In genomic region chr8:12877126-12877525, GRCm38 (mm10) we compare ENCODE assay signal across 25 mouse cellular contexts. TPM values are rescaled to one million over a fixed set of nuclear protein-coding genes. Genes with fewer than 3 reads are reported as not detected.
A peak's percentile ranks its signal among the peaks of the same experiment; 100 is the strongest.
DNase-seq lines count a peak whose midpoint lies in the region; ATAC-seq and TF ChIP-seq lines count a peak whose summit lies in the region.
"Had no signal": no experiment of that assay in that cellular context is flagged by ENCODE, and none has a peak within 500 bp of the region (broad histone marks: within the 10 kb centered on the region; RNA-seq: fewer than 3 reads in every experiment).

No protein-coding gene starts in this region.

- H3K4me2 ChIP-seq in kidney, embryonic 16.5 days (replicated peaks; ENCODE audit: low read depth, low read length): no peak overlapping the region
- no peak overlapping the region for H3K4me2 ChIP-seq in kidney, embryonic 14.5 days (replicated peaks; ENCODE audit: low read depth, low read length)
- no peak overlapping the region for H3K4me2 ChIP-seq in midbrain, embryonic 14.5 days (ENCODE audit: low read length)
- H3K4me2 ChIP-seq in intestine, embryonic 16.5 days (ENCODE audit: low read depth, low read length): no peak overlapping the region
- H3K4me2 ChIP-seq: embryonic facial prominence, embryonic 12.5 days; forebrain, embryonic 15.5 days had no signal

- no peak overlapping the region for H3K9ac ChIP-seq in kidney, embryonic 16.5 days (replicated peaks; ENCODE audit: low read length)
- H3K9ac ChIP-seq in kidney, embryonic 14.5 days (ENCODE audit: low read depth, low read length): no peak overlapping the region
- no peak overlapping the region for H3K9ac ChIP-seq in midbrain, embryonic 14.5 days (replicated peaks; ENCODE audit: low read length)
- no peak overlapping the region for H3K9ac ChIP-seq in intestine, embryonic 16.5 days (ENCODE audit: low read depth, low read length)
- H3K9ac ChIP-seq: embryonic facial prominence, embryonic 12.5 days; forebrain, embryonic 13.5 days; forebrain, embryonic 15.5 days; forebrain, postnatal 0 days had no signal

- TF ChIP-seq POLR2A in bone marrow, adult 2 months (IDR thresholded peaks at IDR 0.05; ENCODE audit: borderline replicate concordance, control insufficient read depth, low read depth, low read length): no peak

- WGBS in kidney, embryonic 16.5 days: 48% methylated on average over 6 of the region's 6 CpGs
- 58% methylated on average over 6 of the region's 6 CpGs for WGBS in kidney, embryonic 14.5 days
- 88% methylated on average over 6 of the region's 6 CpGs for WGBS in midbrain, embryonic 10.5 days
- WGBS in midbrain, embryonic 14.5 days: 88% methylated on average over 6 of the region's 6 CpGs
- WGBS in bone marrow, adult 2 months: 41% methylated on average over 6 of the region's 6 CpGs
- WGBS in intestine, embryonic 16.5 days: 77% methylated on average over 6 of the region's 6 CpGs

- H3K36me3 ChIP-seq in kidney, embryonic 16.5 days (ENCODE audit: insufficient read depth, low read length): peaks cover 4% of the 10 kb centered on the region; the same call in 1 of the 2 replicates
- H3K36me3 ChIP-seq in kidney, embryonic 14.5 days (ENCODE audit: control insufficient read depth, insufficient read depth, low read length): no peaks in the 10 kb centered on the region
- H3K36me3 ChIP-seq in midbrain, embryonic 10.5 days: peaks cover 25% of the 10 kb centered on the region
- peaks cover 5% of the 10 kb centered on the region; the same call in 1 of the 2 replicates for H3K36me3 ChIP-seq in midbrain, embryonic 14.5 days (ENCODE audit: control insufficient read depth, insufficient read depth, low read length)
- no peaks in the 10 kb centered on the region for H3K36me3 ChIP-seq in intestine, embryonic 16.5 days (ENCODE audit: control insufficient read depth, insufficient read depth, low read length)
- H3K36me3 ChIP-seq: embryonic facial prominence, embryonic 12.5 days; G1E had no signal

- peak overlapping the region; percentile 53; the same call in 1 of the 2 replicates for H3K27ac ChIP-seq in kidney, embryonic 16.5 days (ENCODE audit: low read length)
- no peak overlapping the region for H3K27ac ChIP-seq in kidney, embryonic 14.5 days (ENCODE audit: low read depth, low read length)
- peak overlapping the region; percentile 57 for H3K27ac ChIP-seq in midbrain, embryonic 10.5 days (replicated peaks)
- H3K27ac ChIP-seq in midbrain, embryonic 14.5 days (replicated peaks; ENCODE audit: low read depth, low read length): no peak overlapping the region
- peak overlapping the region; percentile 23; the same call in 1 of the 2 replicates for H3K27ac ChIP-seq in bone marrow, adult 2 months (ENCODE audit: control insufficient read depth, insufficient read depth, low read depth, low read length, poor library complexity)
- no peak overlapping the region for H3K27ac ChIP-seq in intestine, embryonic 16.5 days (ENCODE audit: low read length)
- H3K27ac ChIP-seq: embryonic facial prominence, embryonic 10.5 days; embryonic facial prominence, embryonic 12.5 days; forebrain, embryonic 13.5 days; forebrain, embryonic 15.5 days had no signal

- TF ChIP-seq CTCF in bone marrow, adult 2 months (IDR thresholded peaks at IDR 0.05; ENCODE audit: control insufficient read depth, insufficient read depth, low read length): no peak

- no peak overlapping the region for H3K4me3 ChIP-seq in kidney, embryonic 16.5 days (ENCODE audit: low read length)
- H3K4me3 ChIP-seq in kidney, embryonic 14.5 days (ENCODE audit: low read length): no peak overlapping the region
- no peak overlapping the region for H3K4me3 ChIP-seq in midbrain, embryonic 10.5 days
- no peak overlapping the region for H3K4me3 ChIP-seq in midbrain, embryonic 14.5 days (replicated peaks; ENCODE audit: low read depth, low read length)
- no peak overlapping the region for H3K4me3 ChIP-seq in bone marrow, adult 2 months (replicated peaks; ENCODE audit: control insufficient read depth, low read depth, low read length)
- no peak overlapping the region for H3K4me3 ChIP-seq in intestine, embryonic 16.5 days (ENCODE audit: low read length)
- H3K4me3 ChIP-seq: embryonic facial prominence, embryonic 10.5 days; embryonic facial prominence, embryonic 12.5 days; forebrain, embryonic 13.5 days; forebrain, embryonic 15.5 days had no signal

- ATAC-seq in kidney, embryonic 16.5 days (ENCODE audit: low FRiP score, low TSS enrichment): no peak
- ATAC-seq in kidney, embryonic 14.5 days (ENCODE audit: low FRiP score, low TSS enrichment): no peak
- no peak for ATAC-seq in midbrain, embryonic 14.5 days (ENCODE audit: low FRiP score, low TSS enrichment)
- no peak for ATAC-seq in intestine, embryonic 16.5 days
- ATAC-seq: activated CD4-positive, CD25-positive, alpha-beta regulatory T cell, adult 4 months; CD4-positive, CD25-positive, alpha-beta regulatory T cell, adult 4 months; forebrain, embryonic 13.5 days; forebrain, embryonic 15.5 days; forebrain, postnatal 0 days; Patski had no signal

- H3K27me3 ChIP-seq in kidney, embryonic 16.5 days (ENCODE audit: insufficient read depth, low read length): 0 out of 2 replicates have a peak, but pooled peaks cover 4% of the 10 kb centered on the region
- no peaks in the 10 kb centered on the region for H3K27me3 ChIP-seq in kidney, embryonic 14.5 days (ENCODE audit: control insufficient read depth, insufficient read depth, low read length)
- H3K27me3 ChIP-seq in midbrain, embryonic 10.5 days (ENCODE audit: low read depth, poor library complexity, severe bottlenecking): peaks cover 6% of the 10 kb centered on the region; the same call in 1 of the 2 replicates
- H3K27me3 ChIP-seq in midbrain, embryonic 14.5 days (ENCODE audit: control insufficient read depth, insufficient read depth, low read length): no peaks in the 10 kb centered on the region
- peaks cover 3% of the 10 kb centered on the region; the same call in 1 of the 2 replicates for H3K27me3 ChIP-seq in intestine, embryonic 16.5 days (replicated peaks; ENCODE audit: control insufficient read depth, insufficient read depth, low read length)
- H3K27me3 ChIP-seq: forebrain, embryonic 13.5 days; forebrain, embryonic 15.5 days had no signal

- no peak for DNase-seq in midbrain, embryonic 10.5 days (ENCODE audit: low spot score)
- no peak for DNase-seq in midbrain, embryonic 14.5 days
- peak; percentile 80 for DNase-seq in 416B (ENCODE audit: low read depth)
- DNase-seq: adrenal gland, adult 8-10 months; adrenal gland, postnatal 14 days; adrenal gland, postnatal 36 days; B cell, adult 2 months; cerebellum, adult 11 months; cerebellum, adult 18-20 months; cerebellum, adult 9-10 months; cerebellum, postnatal 10 days; cerebellum, postnatal 25 days; forebrain, postnatal 0 days had no signal

- H3K9me3 ChIP-seq in kidney, embryonic 16.5 days (ENCODE audit: low read length): no peaks in the 10 kb centered on the region
- H3K9me3 ChIP-seq in kidney, embryonic 14.5 days (ENCODE audit: control insufficient read depth, low read length): no peaks in the 10 kb centered on the region
- no peaks in the 10 kb centered on the region for H3K9me3 ChIP-seq in midbrain, embryonic 10.5 days (replicated peaks)
- H3K9me3 ChIP-seq in midbrain, embryonic 14.5 days (ENCODE audit: control insufficient read depth, low read length): no peaks in the 10 kb centered on the region
- no peaks in the 10 kb centered on the region for H3K9me3 ChIP-seq in intestine, embryonic 16.5 days (ENCODE audit: control insufficient read depth, low read length)
- H3K9me3 ChIP-seq: embryonic facial prominence, embryonic 10.5 days; embryonic facial prominence, embryonic 12.5 days; forebrain, embryonic 13.5 days; forebrain, embryonic 15.5 days; G1E had no signal

- H3K4me1 ChIP-seq in kidney, embryonic 16.5 days (ENCODE audit: insufficient read depth, low read length): peaks cover 33% of the 10 kb centered on the region
- H3K4me1 ChIP-seq in kidney, embryonic 14.5 days (ENCODE audit: control insufficient read depth, insufficient read depth, low read length): peaks cover 32% of the 10 kb centered on the region
- H3K4me1 ChIP-seq in midbrain, embryonic 10.5 days: peaks cover 51% of the 10 kb centered on the region
- peaks cover 22% of the 10 kb centered on the region for H3K4me1 ChIP-seq in midbrain, embryonic 14.5 days (ENCODE audit: control insufficient read depth, insufficient read depth, low read length)
- H3K4me1 ChIP-seq in bone marrow, adult 2 months (ENCODE audit: control insufficient read depth, insufficient read depth, low read length): no peaks in the 10 kb centered on the region; the same call in 1 of the 2 replicates
- peaks cover 9% of the 10 kb centered on the region for H3K4me1 ChIP-seq in intestine, embryonic 16.5 days (ENCODE audit: control insufficient read depth, insufficient read depth, low read length)

RNA-seq across cellular contexts. Expression of gene Mcf2l, which starts 3.5 kb away (rescaled TPM):
- polyA plus RNA-seq in kidney, embryonic 16.5 days (2015; fragmentation: Nextera tagmentation; extraction: Ambion mirVana): 21.5 and 24.1 TPM in 2 replicates
- polyA plus RNA-seq in kidney, embryonic 14.5 days (2014; fragmentation: Nextera tagmentation; extraction: Ambion mirVana): 12.6 and 22.4 TPM in 2 replicates
- 26.4 and 42.7 TPM in 2 replicates for polyA plus RNA-seq in midbrain, embryonic 10.5 days (2016; fragmentation: Nextera tagmentation; extraction: Ambion mirVana)
- polyA plus RNA-seq in midbrain, embryonic 14.5 days (2014; fragmentation: Nextera tagmentation; extraction: Ambion mirVana): 173 and 174 TPM in 2 replicates
- polyA plus RNA-seq in bone marrow, adult 2 months (2011; ENCODE audit: insufficient read depth, insufficient read length, low replicate concordance, missing spikeins): 8.8 and 17.3 TPM in 2 replicates
- polyA plus RNA-seq in intestine, embryonic 16.5 days (2015; fragmentation: Nextera tagmentation; extraction: Ambion mirVana): 13.3 and 14.1 TPM in 2 replicates
- polyA plus RNA-seq: G1E had no signal

Comparison
In these comparisons a context has a peak if more than half of its experiments do, and no peak if none do; other contexts are left out.
1. H3K27ac ChIP-seq: peak in kidney, embryonic 16.5 days (single experiment), midbrain, embryonic 10.5 days (single experiment) and bone marrow, adult 2 months (single experiment); none in kidney, embryonic 14.5 days (single experiment), midbrain, embryonic 14.5 days (single experiment) and intestine, embryonic 16.5 days (single experiment).